Comparison of ENCODE assay signal across 29 mouse cellular contexts in the genomic region with DNA sequence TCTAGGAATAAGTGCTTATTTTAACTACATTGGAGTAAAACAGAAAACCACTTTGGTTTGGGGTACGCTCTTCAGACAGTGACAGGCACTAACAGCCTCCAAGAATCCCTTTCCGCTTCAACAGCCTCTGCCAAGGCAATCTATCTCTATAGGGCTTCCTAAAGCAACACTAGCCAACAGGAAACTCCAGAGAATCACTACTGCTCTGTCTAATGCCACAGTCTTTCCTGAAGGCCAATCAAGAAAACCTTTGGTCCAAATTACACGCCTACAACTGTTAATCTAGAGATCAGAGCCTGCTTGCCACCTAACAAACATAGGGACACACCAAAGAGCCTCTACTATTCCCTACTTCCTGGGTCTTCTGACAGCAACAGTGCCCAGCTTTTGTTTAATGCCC. TPM values are rescaled to one million over a fixed set of nuclear protein-coding genes. Genes with fewer than 3 reads are reported as not detected.
DNase-seq lines count a peak whose midpoint lies in the region; ATAC-seq and TF ChIP-seq lines count a peak whose summit lies in the region.
"Had no signal": no experiment of that assay in that cellular context is flagged by ENCODE, and none has a peak within 500 bp of the region (broad histone marks: within the 10 kb centered on the region; RNA-seq: fewer than 3 reads in every experiment).

No protein-coding gene starts in this region.

- H3K4me3 ChIP-seq in gastrocnemius, adult 2 months: no peak overlapping the region
- H3K4me3 ChIP-seq in heart, embryonic 12.5 days: no peak overlapping the region
- H3K4me3 ChIP-seq in lung, embryonic 14.5 days (ENCODE audit: low read depth, low read length): no peak overlapping the region
- no peak overlapping the region for H3K4me3 ChIP-seq in heart, postnatal 0 days (ENCODE audit: low read depth, low read length)
- H3K4me3 ChIP-seq: embryonic facial prominence, embryonic 10.5 days; embryonic facial prominence, embryonic 15.5 days; forebrain, embryonic 12.5 days; hindbrain, embryonic 13.5 days; midbrain, embryonic 15.5 days had no signal

- H3K27me3 ChIP-seq in heart, embryonic 12.5 days (replicated peaks): no peaks in the 10 kb centered on the region
- no peaks in the 10 kb centered on the region for H3K27me3 ChIP-seq in lung, embryonic 14.5 days (ENCODE audit: insufficient read depth, low read length)
- H3K27me3 ChIP-seq in heart, postnatal 0 days (ENCODE audit: control insufficient read depth, insufficient read depth, low read length): no peaks in the 10 kb centered on the region
- H3K27me3 ChIP-seq: embryonic facial prominence, embryonic 15.5 days; forebrain, embryonic 12.5 days; hindbrain, embryonic 13.5 days; midbrain, embryonic 15.5 days had no signal

- H3K4me1 ChIP-seq in heart, embryonic 12.5 days (replicated peaks): peaks cover 48% of the 10 kb centered on the region
- H3K4me1 ChIP-seq in lung, embryonic 14.5 days (ENCODE audit: insufficient read depth): no peaks in the 10 kb centered on the region
- H3K4me1 ChIP-seq in heart, postnatal 0 days (ENCODE audit: control insufficient read depth, insufficient read depth): peaks cover 48% of the 10 kb centered on the region
- H3K4me1 ChIP-seq: forebrain, embryonic 12.5 days; midbrain, embryonic 15.5 days had no signal

- intact Hi-C loops in gastrocnemius, adult 2 months (cut with DNase I): loop anchor here (1.0 kb wide), 1 partner anchor 39 kb away; no protein-coding TSS in a partner anchor

- H3K9ac ChIP-seq in heart, embryonic 12.5 days: no peak overlapping the region
- H3K9ac ChIP-seq in lung, embryonic 14.5 days: no peak overlapping the region
- no peak overlapping the region for H3K9ac ChIP-seq in heart, postnatal 0 days (replicated peaks; ENCODE audit: low read depth, low read length)
- H3K9ac ChIP-seq: embryonic facial prominence, embryonic 15.5 days; forebrain, embryonic 12.5 days; forebrain, postnatal 0 days; hindbrain, embryonic 13.5 days; liver, embryonic 14.5 days; midbrain, embryonic 15.5 days had no signal

- TF ChIP-seq CTCF in gastrocnemius, adult 2 months (IDR thresholded peaks at IDR 0.05): no peak
- no peak for TF ChIP-seq CTCF in lung, embryonic 14.5 days (IDR thresholded peaks at IDR 0.05; ENCODE audit: low read depth)
- TF ChIP-seq CTCF in heart, postnatal 0 days (IDR thresholded peaks at IDR 0.05; ENCODE audit: low read depth): no peak

- no peak; the same call in 1 of the 2 replicates for TF ChIP-seq EP300 in heart, postnatal 0 days (IDR thresholded peaks at IDR 0.05; ENCODE audit: low read depth)

- H3K9me3 ChIP-seq in heart, embryonic 12.5 days (replicated peaks): no peaks in the 10 kb centered on the region
- H3K9me3 ChIP-seq in lung, embryonic 14.5 days (ENCODE audit: low read depth, low read length): no peaks in the 10 kb centered on the region
- H3K9me3 ChIP-seq in heart, postnatal 0 days (replicated peaks; ENCODE audit: control insufficient read depth, low read length): no peaks in the 10 kb centered on the region
- H3K9me3 ChIP-seq: embryonic facial prominence, embryonic 10.5 days; embryonic facial prominence, embryonic 15.5 days; forebrain, embryonic 12.5 days; hindbrain, embryonic 13.5 days; midbrain, embryonic 15.5 days had no signal

- peak overlapping the region; percentile 86 for H3K27ac ChIP-seq in gastrocnemius, adult 2 months
- H3K27ac ChIP-seq in heart, embryonic 12.5 days (ENCODE audit: poor library complexity, severe bottlenecking): peak overlapping the region; percentile 70
- H3K27ac ChIP-seq in lung, embryonic 14.5 days (ENCODE audit: low read depth): no peak overlapping the region
- peak overlapping the region; percentile 53 for H3K27ac ChIP-seq in heart, postnatal 0 days (ENCODE audit: low read depth)
- H3K27ac ChIP-seq: embryonic facial prominence, embryonic 10.5 days; embryonic facial prominence, embryonic 15.5 days; forebrain, embryonic 12.5 days; hindbrain, embryonic 13.5 days; liver, embryonic 14.5 days; midbrain, embryonic 15.5 days had no signal

- no peak overlapping the region for H3K4me2 ChIP-seq in heart, embryonic 12.5 days
- H3K4me2 ChIP-seq in lung, embryonic 14.5 days: no peak overlapping the region
- H3K4me2 ChIP-seq in heart, postnatal 0 days (ENCODE audit: low read depth, low read length): no peak overlapping the region
- H3K4me2 ChIP-seq: embryonic facial prominence, embryonic 15.5 days; forebrain, embryonic 12.5 days; hindbrain, embryonic 13.5 days; midbrain, embryonic 15.5 days had no signal

- no peaks in the 10 kb centered on the region for H3K36me3 ChIP-seq in heart, embryonic 12.5 days
- no peaks in the 10 kb centered on the region for H3K36me3 ChIP-seq in lung, embryonic 14.5 days (ENCODE audit: insufficient read depth)
- no peaks in the 10 kb centered on the region for H3K36me3 ChIP-seq in heart, postnatal 0 days (replicated peaks; ENCODE audit: control insufficient read depth, insufficient read depth, low read length)
- H3K36me3 ChIP-seq: embryonic facial prominence, embryonic 10.5 days; embryonic facial prominence, embryonic 15.5 days; forebrain, embryonic 12.5 days; hindbrain, embryonic 13.5 days; midbrain, embryonic 15.5 days had no signal

- WGBS in heart, embryonic 12.5 days: 64% methylated on average over 3 of the region's 3 CpGs
- 69% methylated on average over 3 of the region's 3 CpGs for WGBS in lung, embryonic 14.5 days
- WGBS in heart, postnatal 0 days: 71% methylated on average over 3 of the region's 3 CpGs

- DNase-seq in gastrocnemius, adult 2 months: no peak
- no peak for DNase-seq in gastrocnemius, postnatal 25 days
- DNase-seq in heart, postnatal 4 days: no peak
- peak; percentile 27 for DNase-seq in lung, embryonic 14.5 days
- no peak for DNase-seq in lung, postnatal 4 days
- DNase-seq in heart, postnatal 0 days (ENCODE audit: low spot score): no peak
- DNase-seq: adrenal gland, adult 8-10 months; cerebellum, adult 8-10 months; cerebellum, postnatal 25 days; forebrain, postnatal 0 days; gastrocnemius, postnatal 10 days; kidney, postnatal 14 days; layer of hippocampus, adult 9-11 months; liver; lung, adult 2 months; right cerebral cortex, adult 18-20 months; spleen, adult 18-20 months; thymus, postnatal 14 days had no signal

- ATAC-seq in heart, embryonic 12.5 days (ENCODE audit: insufficient number of reproducible peaks, low FRiP score): no peak
- ATAC-seq in lung, embryonic 14.5 days (ENCODE audit: insufficient read depth): no peak
- ATAC-seq in heart, postnatal 0 days (ENCODE audit: insufficient read depth, low read depth): no peak
- ATAC-seq: forebrain, postnatal 0 days; intestine, embryonic 16.5 days; midbrain, embryonic 15.5 days had no signal

RNA-seq across cellular contexts. Expression of a gene that starts 42.2 kb away (rescaled TPM):
- 1 to 10 TPM; 3.1 to 7.8 TPM for total RNA-seq in gastrocnemius, adult 2 months (2021)
- total RNA-seq in gastrocnemius, postnatal 25 days (2021): 1 to 10 TPM; 3.4 to 3.9 TPM
- 0.12 and 0.36 TPM in 2 replicates for polyA plus RNA-seq in heart, embryonic 12.5 days (2016; fragmentation: Nextera tagmentation; extraction: Ambion mirVana)
- total RNA-seq in heart, postnatal 4 days (2021): 10 to 100 TPM in 1 of 2 experiments, 1 to 10 TPM in 1; 7.2 to 10.1 TPM
- 1.3 and 1.5 TPM in 2 replicates for polyA plus RNA-seq in lung, embryonic 14.5 days (2014; fragmentation: Nextera tagmentation; extraction: Ambion mirVana)
- 4.5 and 5.6 TPM in 2 replicates for total RNA-seq in heart, postnatal 0 days (2014; rRNA removed; ENCODE audit: low replicate concordance)
- polyA plus RNA-seq in heart, postnatal 0 days (2015; fragmentation: Nextera tagmentation; extraction: Ambion mirVana): 0.82 TPM in 2 replicates
- total RNA-seq: CH12.LX; granulocyte monocyte progenitor cell, adult 5-6 weeks had no signal
- polyA plus RNA-seq: C2C12 had no signal
